Mouse (Mus musculus) megakaryocyte, embryonic 14.5 days (primary cell): ENCODE data around the gene Gm42742. TPM values are rescaled to one million over a fixed set of nuclear protein-coding genes. Genes with fewer than 3 reads are reported as not detected.

Source experiments
- H3K27me3 ChIP-seq: replicated peaks from 2 replicates; pipeline ENCODE3; 2012; ENCODE audit warnings: inconsistent platforms
- H3K36me3 ChIP-seq: replicated peaks from 2 replicates; pipeline ENCODE3; 2012; ENCODE audit warnings: low read length, inconsistent platforms, mixed read lengths
- H3K4me1 ChIP-seq: 2 replicates; pipeline ENCODE4 v1.6.1; 2012; ENCODE audit warnings: inconsistent platforms
- H3K4me3 ChIP-seq: replicated peaks from 2 replicates; pipeline ENCODE3; 2012; ENCODE audit warnings: moderate library complexity, mild to moderate bottlenecking, inconsistent platforms
- H3K9me3 ChIP-seq: 2 replicates; pipeline ENCODE4 v1.6.1; 2012; ENCODE audit warnings: inconsistent platforms
- FLI1 ChIP-seq: IDR thresholded peaks from 2 replicates; pipeline ENCODE4 v1.6.1; 2012; ENCODE audit warnings: low read length, inconsistent platforms, mixed read lengths
- GATA1 ChIP-seq: IDR thresholded peaks from 3 replicates; pipeline ENCODE4 v1.6.1; 2012; ENCODE audit warnings: mixed read lengths, low read length, inconsistent platforms, borderline replicate concordance
- polyA plus RNA-seq: library from polyadenylated mRNA; stranded (reverse); fragments of >175 nt; gene quantifications from 2 replicates; pipeline ENCODE4 v1.2.3, GENCODE M21; 2012; ENCODE audit warnings: low replicate concordance; ENCODE audit not compliant: insufficient read depth

Gene Gm42742
- polyA plus RNA-seq, 1 experiment: 252 TPM

GRCm38 (mm10) chr7:127020491-127020890, 406 bp downstream of the Gm42742 start:
- peak overlapping the region; percentile 83 for H3K4me3 ChIP-seq

GRCm38 (mm10) chr7:127020031-127020430, 866 bp downstream of the Gm42742 start:
- peaks cover 57% of the 10 kb centered on the region for H3K36me3 ChIP-seq
- H3K27me3 ChIP-seq: no peaks in the 10 kb centered on the region
- H3K4me1 ChIP-seq: peaks cover 87% of the 10 kb centered on the region
- H3K9me3 ChIP-seq: no peaks in the 10 kb centered on the region
- no peak overlapping the region for H3K4me3 ChIP-seq
- TF ChIP-seq FLI1 (no peak), GATA1 (no peak)

More at GRCm38 (mm10) chr7:127020491-127020890, 406 bp downstream of the Gm42742 start:
- Histone ChIP-seq H3K27me3 (no peaks in the 10 kb centered on the region), H3K9me3 (no peaks in the 10 kb centered on the region), H3K4me1 (peaks cover 87% of the 10 kb centered on the region), H3K36me3 (peaks cover 53% of the 10 kb centered on the region)
- TF ChIP-seq FLI1: no peak
- no peak for TF ChIP-seq GATA1

- Histone ChIP-seq H3K36me3 (peaks cover 53% of the 10 kb centered on the region), H3K27me3 (no peaks in the 10 kb centered on the region), H3K4me1 (peaks cover 87% of the 10 kb centered on the region), H3K9me3 (no peaks in the 10 kb centered on the region), H3K4me3 (no peak overlapping the region)
- no peak for TF ChIP-seq GATA1
- no peak for TF ChIP-seq FLI1
These were observed 1.5 kb downstream of the Gm42742 start for GRCm38 (mm10) chr7:127019306-127019960.

- H3K36me3 ChIP-seq: peaks cover 46% of the 10 kb centered on the region
- no peak overlapping the region for H3K4me3 ChIP-seq
- no peaks in the 10 kb centered on the region for H3K27me3 ChIP-seq
- H3K4me1 ChIP-seq: peaks cover 79% of the 10 kb centered on the region
- no peak for TF ChIP-seq FLI1
- TF ChIP-seq GATA1: no peak
- no peaks in the 10 kb centered on the region for H3K9me3 ChIP-seq
These were observed 2.2 kb downstream of the Gm42742 start for GRCm38 (mm10) chr7:127018416-127019305.

- no peak for TF ChIP-seq GATA1
- TF ChIP-seq FLI1: no peak
- peaks cover 46% of the 10 kb centered on the region for H3K36me3 ChIP-seq
- H3K27me3 ChIP-seq: no peaks in the 10 kb centered on the region
- no peaks in the 10 kb centered on the region for H3K9me3 ChIP-seq
- H3K4me1 ChIP-seq: peaks cover 79% of the 10 kb centered on the region
- H3K4me3 ChIP-seq: no peak overlapping the region
These were observed 2.9 kb downstream of the Gm42742 start for GRCm38 (mm10) chr7:127017950-127018345.

GRCm38 (mm10) chr7:127016971-127017949, 3.6 kb downstream of the Gm42742 start, which contains the start of gene Pagr1a:
Gene Pagr1a, minus strand, starts transcription at chr7:127017352.
- TF ChIP-seq FLI1 (no peak; the same call in 1 of the 2 replicates), GATA1 (no peak)
- Histone ChIP-seq H3K9me3 (no peaks in the 10 kb centered on the region), H3K27me3 (no peaks in the 10 kb centered on the region), H3K4me1 (peaks cover 79% of the 10 kb centered on the region), H3K4me3 (peak within 1 kb of the TSS; percentile 96), H3K36me3 (peaks cover 46% of the 10 kb centered on the region)

- H3K9me3 ChIP-seq: no peaks in the 10 kb centered on the region
- TF ChIP-seq FLI1: peak; percentile 41; the same call in 1 of the 2 replicates
- TF ChIP-seq GATA1: no peak
- H3K36me3 ChIP-seq: peaks cover 45% of the 10 kb centered on the region
- H3K4me1 ChIP-seq: peaks cover 79% of the 10 kb centered on the region
- H3K27me3 ChIP-seq: no peaks in the 10 kb centered on the region
- peak overlapping the region; percentile 96 for H3K4me3 ChIP-seq
These were observed 4.4 kb downstream of the Gm42742 start for GRCm38 (mm10) chr7:127016486-127016938.

- Histone ChIP-seq H3K9me3 (no peaks in the 10 kb centered on the region), H3K36me3 (peaks cover 45% of the 10 kb centered on the region), H3K4me3 (peak within 1 kb of the TSS; percentile 96), H3K27me3 (no peaks in the 10 kb centered on the region), H3K4me1 (peaks cover 79% of the 10 kb centered on the region)
- TF ChIP-seq GATA1 (no peak), FLI1 (no peak)
These were observed 4.6 kb downstream of the Gm42742 start, which contains the start of gene Pagr1b for GRCm38 (mm10) chr7:127016481-127016485. Gene Pagr1b, minus strand, starts transcription at chr7:127016484.

- Histone ChIP-seq H3K36me3 (peaks cover 46% of the 10 kb centered on the region), H3K4me1 (peaks cover 79% of the 10 kb centered on the region), H3K4me3 (peak overlapping the region; percentile 96), H3K9me3 (no peaks in the 10 kb centered on the region), H3K27me3 (no peaks in the 10 kb centered on the region)
- TF ChIP-seq FLI1: no peak
- TF ChIP-seq GATA1: no peak
These were observed 4.8 kb downstream of the Gm42742 start for GRCm38 (mm10) chr7:127016081-127016480.

- Histone ChIP-seq H3K9me3 (no peaks in the 10 kb centered on the region), H3K4me3 (peak overlapping the region; percentile 96), H3K36me3 (peaks cover 50% of the 10 kb centered on the region), H3K27me3 (no peaks in the 10 kb centered on the region), H3K4me1 (peaks cover 79% of the 10 kb centered on the region)
- no peak for TF ChIP-seq FLI1
These were observed 5.9 kb downstream of the Gm42742 start for GRCm38 (mm10) chr7:127014993-127015392.
